Mouse (Mus musculus) neutrophil, adult 65 days (primary cell): ENCODE results near the gene Cdc20b. TPM values are rescaled to one million over a fixed set of nuclear protein-coding genes. Genes with fewer than 3 reads are reported as not detected.

Experiments
- total RNA-seq: library from RNA; stranded (reverse); gene quantifications from 2 replicates; pipeline ENCODE4 v1.2.4, GENCODE M21; 2023

Cdc20b gene
- not detected in 2 replicates for total RNA-seq

GRCm38 (mm10) chr13:113034950-113035421 is at the start of gene Cdc20b:
Cdc20b (plus strand) TSS chr13:113035111.

GRCm38 (mm10) chr13:112987532-112987943 is 47.4 kb upstream of the Cdc20b start, which contains the start of gene Ccno:
Ccno (plus strand) TSS chr13:112987802.

GRCm38 (mm10) chr13:112993531-112994152 is 41.3 kb upstream of the Cdc20b start, which contains the start of gene Mcidas:
Mcidas (plus strand) TSS chr13:112993845.

GRCm38 (mm10) chr13:113046211-113046883 is 11.4 kb downstream of the Cdc20b start, which contains the start of gene Gpx8:
Gpx8 (minus strand) TSS chr13:113046410.

GRCm38 (mm10) chr13:113100879-113101278 is 66.0 kb downstream of the Cdc20b start, which contains the start of gene Gzma:
Gzma (minus strand) TSS chr13:113100981.

Other genes with a start within 250 kb of the Cdc20b start
- gene Plpp1, start 234.3 kb upstream of the Cdc20b start, total RNA-seq: 0.38 TPM in 1 of 2 replicates, not detected in the other
- gene Mtrex, start 107.7 kb upstream of the Cdc20b start, total RNA-seq: 28.0 and 40.3 TPM in 2 replicates
- 10.3 and 11.1 TPM in 2 replicates for gene Dhx29, start 107.7 kb upstream of the Cdc20b start, total RNA-seq
- gene Ccno, start 47.3 kb upstream of the Cdc20b start, total RNA-seq: 20.3 and 26.1 TPM in 2 replicates
- gene Mcidas, start 41.3 kb upstream of the Cdc20b start, total RNA-seq: not detected in 2 replicates
- gene Gpx8, start 11.3 kb downstream of the Cdc20b start, total RNA-seq: not detected in 2 replicates
- not detected in 2 replicates for gene Gzma, start 65.9 kb downstream of the Cdc20b start, total RNA-seq
- gene Esm1, start 174.5 kb downstream of the Cdc20b start, total RNA-seq: not detected in 2 replicates
- gene Gzmk, start 190.8 kb downstream of the Cdc20b start, total RNA-seq: not detected in 2 replicates